Mouse (Mus musculus): Measurements from ENCODE around the gene Trpm3. TPM values are rescaled to one million over a fixed set of nuclear protein-coding genes. Genes with fewer than 3 reads are reported as not detected.

Trpm3 gene
- polyA plus RNA-seq, 1 experiment from 2014 or later = 3.9 TPM

GRCm38 (mm10) chr19:22300906-22301305, 162.1 kb downstream of the Trpm3 start:
- no peak overlapping the region for H3K9ac ChIP-seq (ENCODE audit: low read depth, low read length)
- H3K36me3 ChIP-seq (ENCODE audit: control insufficient read depth, insufficient read depth, low read length) = no peaks in the 10 kb centered on the region
- H3K4me1 ChIP-seq (ENCODE audit: control insufficient read depth, insufficient read depth, low read length) = no peaks in the 10 kb centered on the region
- 58% methylated on average over 2 of the region's 2 CpGs for WGBS
- H3K27me3 ChIP-seq (ENCODE audit: control insufficient read depth, insufficient read depth, low read length) = no peaks in the 10 kb centered on the region
- H3K27ac ChIP-seq (ENCODE audit: low read depth, low read length) = no peak overlapping the region
- no peak overlapping the region for H3K4me2 ChIP-seq (replicated peaks; ENCODE audit: low read depth, low read length)
- ATAC-seq (ENCODE audit: low FRiP score, low TSS enrichment) = no peak
- H3K4me3 ChIP-seq (ENCODE audit: low read length) = no peak overlapping the region
- no peaks in the 10 kb centered on the region for H3K9me3 ChIP-seq (ENCODE audit: control insufficient read depth, low read length)

GRCm38 (mm10) chr19:22303021-22303951, 164.4 kb downstream of the Trpm3 start:
- Histone ChIP-seq H3K36me3 (ENCODE audit: control insufficient read depth, insufficient read depth, low read length) (no peaks in the 10 kb centered on the region), H3K4me1 (ENCODE audit: control insufficient read depth, insufficient read depth, low read length) (no peaks in the 10 kb centered on the region), H3K9me3 (ENCODE audit: control insufficient read depth, low read length) (no peaks in the 10 kb centered on the region), H3K27me3 (ENCODE audit: control insufficient read depth, insufficient read depth, low read length) (no peaks in the 10 kb centered on the region), H3K27ac (ENCODE audit: low read depth, low read length) (no peak overlapping the region), H3K9ac (ENCODE audit: low read depth, low read length) (no peak overlapping the region), H3K4me3 (ENCODE audit: low read length) (no peak overlapping the region), H3K4me2 (replicated peaks; ENCODE audit: low read depth, low read length) (no peak overlapping the region; the same call in 1 of the 2 replicates)
- ATAC-seq (ENCODE audit: low FRiP score, low TSS enrichment) = peak; percentile 20; the same call in 1 of the 2 replicates
- WGBS = 28% methylated on average over 17 of the region's 17 CpGs

DNA sequence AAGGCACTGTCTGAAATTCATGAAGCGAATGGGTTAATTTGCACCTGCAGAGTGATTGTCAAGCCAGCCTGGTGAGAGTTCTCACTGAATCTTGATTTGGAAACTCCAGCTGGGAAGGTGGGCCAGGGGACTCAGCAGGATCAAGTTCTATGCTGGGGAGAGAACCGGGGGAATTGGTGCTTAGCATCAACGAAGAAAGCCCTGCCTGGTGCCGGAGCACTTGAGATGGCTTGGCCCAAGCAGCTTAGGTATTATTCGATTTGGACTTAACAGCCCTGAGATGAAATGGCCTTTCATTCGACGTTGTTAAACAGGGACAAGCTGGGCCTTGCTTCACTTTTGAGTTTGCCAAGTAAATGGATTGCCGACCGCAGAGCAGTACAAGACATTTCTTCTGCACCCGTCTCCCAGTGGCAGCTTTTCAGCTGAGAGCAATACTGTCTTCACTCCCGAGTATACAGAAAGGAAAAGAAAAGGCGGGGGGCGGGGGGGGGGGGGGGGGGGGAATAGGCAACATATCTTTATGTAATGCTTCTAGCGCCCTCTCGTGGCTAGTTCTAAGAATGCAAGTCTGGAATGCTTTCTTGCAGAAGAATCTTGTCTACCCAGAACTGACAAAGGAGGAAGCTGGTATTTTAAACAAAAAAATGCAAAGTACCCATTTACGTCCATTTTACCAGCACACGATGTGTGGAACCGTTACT, 165.3 kb downstream of the Trpm3 start:
- no peaks in the 10 kb centered on the region for H3K27me3 ChIP-seq (ENCODE audit: control insufficient read depth, insufficient read depth, low read length)
- H3K36me3 ChIP-seq (ENCODE audit: control insufficient read depth, insufficient read depth, low read length) = no peaks in the 10 kb centered on the region
- H3K4me3 ChIP-seq (ENCODE audit: low read length) = peak overlapping the region; percentile 17; the same call in 1 of the 2 replicates
- H3K4me1 ChIP-seq (ENCODE audit: control insufficient read depth, insufficient read depth, low read length) = no peaks in the 10 kb centered on the region
- ATAC-seq (ENCODE audit: low FRiP score, low TSS enrichment) = peak; percentile 55
- no peaks in the 10 kb centered on the region for H3K9me3 ChIP-seq (ENCODE audit: control insufficient read depth, low read length)
- peak overlapping the region; percentile 46 for H3K4me2 ChIP-seq (replicated peaks; ENCODE audit: low read depth, low read length)
- H3K9ac ChIP-seq (ENCODE audit: low read depth, low read length) = no peak overlapping the region
- 1% methylated on average over 16 of the region's 18 CpGs for WGBS
- no peak overlapping the region for H3K27ac ChIP-seq (ENCODE audit: low read depth, low read length)

GRCm38 (mm10) chr19:22308081-22308480, 169.2 kb downstream of the Trpm3 start:
- no peak overlapping the region for H3K4me3 ChIP-seq (ENCODE audit: low read length)
- no peaks in the 10 kb centered on the region for H3K9me3 ChIP-seq (ENCODE audit: control insufficient read depth, low read length)
- no peak overlapping the region for H3K27ac ChIP-seq (ENCODE audit: low read depth, low read length)
- no peak overlapping the region for H3K9ac ChIP-seq (ENCODE audit: low read depth, low read length)
- 90% methylated on average over 2 of the region's 2 CpGs for WGBS
- no peaks in the 10 kb centered on the region for H3K27me3 ChIP-seq (ENCODE audit: control insufficient read depth, insufficient read depth, low read length)
- no peaks in the 10 kb centered on the region for H3K36me3 ChIP-seq (ENCODE audit: control insufficient read depth, insufficient read depth, low read length)
- ATAC-seq (ENCODE audit: low FRiP score, low TSS enrichment) = no peak
- H3K4me2 ChIP-seq (replicated peaks; ENCODE audit: low read depth, low read length) = no peak overlapping the region
- no peaks in the 10 kb centered on the region for H3K4me1 ChIP-seq (ENCODE audit: control insufficient read depth, insufficient read depth, low read length)

DNA sequence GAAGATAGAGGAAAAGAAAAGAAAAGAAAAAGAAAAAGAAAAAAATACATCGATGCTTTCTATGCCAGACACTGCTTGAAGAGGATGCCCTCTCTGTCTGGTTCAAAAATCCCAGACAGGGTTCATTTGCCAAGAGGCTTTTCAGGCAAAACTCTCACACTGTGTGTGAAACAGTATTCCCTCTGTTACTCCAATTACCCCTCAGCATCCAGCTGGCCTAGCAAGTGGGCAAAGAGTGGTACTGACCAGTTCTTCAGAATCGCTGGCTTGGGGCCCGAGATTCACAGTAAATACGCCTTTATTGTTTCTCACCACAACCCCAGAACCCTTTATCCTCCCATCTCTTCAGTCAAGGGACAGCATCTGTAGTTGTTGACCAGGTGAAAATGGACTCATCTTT, 178.5 kb downstream of the Trpm3 start:
- Histone ChIP-seq H3K4me3 (ENCODE audit: low read length) (no peak overlapping the region), H3K36me3 (ENCODE audit: control insufficient read depth, insufficient read depth, low read length) (no peaks in the 10 kb centered on the region), H3K9me3 (ENCODE audit: control insufficient read depth, low read length) (no peaks in the 10 kb centered on the region), H3K4me2 (replicated peaks; ENCODE audit: low read depth, low read length) (no peak overlapping the region), H3K9ac (ENCODE audit: low read depth, low read length) (no peak overlapping the region), H3K4me1 (ENCODE audit: control insufficient read depth, insufficient read depth, low read length) (no peaks in the 10 kb centered on the region), H3K27me3 (ENCODE audit: control insufficient read depth, insufficient read depth, low read length) (no peaks in the 10 kb centered on the region), H3K27ac (ENCODE audit: low read depth, low read length) (no peak overlapping the region)
- WGBS = 89% methylated on average over 4 of the region's 4 CpGs
- ATAC-seq (ENCODE audit: low FRiP score, low TSS enrichment) = no peak

DNA sequence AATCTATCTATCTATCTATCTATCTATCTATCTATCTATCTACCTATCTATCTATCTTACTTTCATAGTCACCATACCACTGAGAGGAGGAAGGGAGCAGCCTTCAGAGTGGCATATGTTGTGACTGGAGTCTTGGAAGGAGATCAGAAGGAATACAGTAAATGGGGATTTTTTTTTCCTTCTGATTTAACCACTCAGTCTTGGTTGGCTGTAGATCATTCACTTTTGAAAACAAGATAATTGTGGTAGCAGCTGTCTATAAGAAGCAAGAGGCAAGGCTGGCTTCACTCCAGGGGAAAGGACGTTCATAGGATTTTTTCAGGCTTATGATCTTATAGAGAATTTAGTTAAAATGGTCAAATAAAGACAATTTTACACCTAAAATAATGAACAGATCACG, 188.0 kb downstream of the Trpm3 start:
- Histone ChIP-seq H3K4me3 (ENCODE audit: low read length) (no peak overlapping the region), H3K9me3 (ENCODE audit: control insufficient read depth, low read length) (no peaks in the 10 kb centered on the region), H3K27ac (ENCODE audit: low read depth, low read length) (no peak overlapping the region), H3K36me3 (ENCODE audit: control insufficient read depth, insufficient read depth, low read length) (no peaks in the 10 kb centered on the region), H3K9ac (ENCODE audit: low read depth, low read length) (no peak overlapping the region), H3K4me2 (replicated peaks; ENCODE audit: low read depth, low read length) (no peak overlapping the region), H3K4me1 (ENCODE audit: control insufficient read depth, insufficient read depth, low read length) (no peaks in the 10 kb centered on the region), H3K27me3 (ENCODE audit: control insufficient read depth, insufficient read depth, low read length) (no peaks in the 10 kb centered on the region)
- WGBS = 60% methylated on average over 2 of the region's 2 CpGs
- no peak for ATAC-seq (ENCODE audit: low FRiP score, low TSS enrichment)

- Histone ChIP-seq H3K9me3 (ENCODE audit: control insufficient read depth, low read length) (no peaks in the 10 kb centered on the region), H3K27ac (ENCODE audit: low read depth, low read length) (no peak overlapping the region), H3K4me1 (ENCODE audit: control insufficient read depth, insufficient read depth, low read length) (no peaks in the 10 kb centered on the region), H3K4me3 (ENCODE audit: low read length) (no peak overlapping the region), H3K36me3 (ENCODE audit: control insufficient read depth, insufficient read depth, low read length) (no peaks in the 10 kb centered on the region), H3K4me2 (replicated peaks; ENCODE audit: low read depth, low read length) (no peak overlapping the region), H3K9ac (ENCODE audit: low read depth, low read length) (no peak overlapping the region), H3K27me3 (ENCODE audit: control insufficient read depth, insufficient read depth, low read length) (no peaks in the 10 kb centered on the region)
- ATAC-seq (ENCODE audit: low FRiP score, low TSS enrichment) = no peak
- WGBS = 53% methylated on average over 5 of the region's 5 CpGs
Measured at GRCm38 (mm10) chr19:22327226-22327625, 188.4 kb downstream of the Trpm3 start.

GRCm38 (mm10) chr19:22336278-22336677, 197.4 kb downstream of the Trpm3 start:
- Histone ChIP-seq H3K9me3 (ENCODE audit: control insufficient read depth, low read length) (no peaks in the 10 kb centered on the region), H3K27ac (ENCODE audit: low read depth, low read length) (no peak overlapping the region), H3K4me1 (ENCODE audit: control insufficient read depth, insufficient read depth, low read length) (no peaks in the 10 kb centered on the region), H3K4me2 (replicated peaks; ENCODE audit: low read depth, low read length) (no peak overlapping the region), H3K36me3 (ENCODE audit: control insufficient read depth, insufficient read depth, low read length) (no peaks in the 10 kb centered on the region), H3K4me3 (ENCODE audit: low read length) (no peak overlapping the region), H3K9ac (ENCODE audit: low read depth, low read length) (no peak overlapping the region), H3K27me3 (ENCODE audit: control insufficient read depth, insufficient read depth, low read length) (no peaks in the 10 kb centered on the region)
- WGBS = 85% methylated on average over 3 of the region's 3 CpGs
- ATAC-seq (ENCODE audit: low FRiP score, low TSS enrichment) = no peak

GRCm38 (mm10) chr19:22337468-22337867, 198.6 kb downstream of the Trpm3 start:
- H3K36me3 ChIP-seq (ENCODE audit: control insufficient read depth, insufficient read depth, low read length) = no peaks in the 10 kb centered on the region
- H3K4me2 ChIP-seq (replicated peaks; ENCODE audit: low read depth, low read length) = no peak overlapping the region
- no peak overlapping the region for H3K4me3 ChIP-seq (ENCODE audit: low read length)
- WGBS = 14% methylated on average over 5 of the region's 5 CpGs
- H3K27me3 ChIP-seq (ENCODE audit: control insufficient read depth, insufficient read depth, low read length) = no peaks in the 10 kb centered on the region
- no peaks in the 10 kb centered on the region for H3K4me1 ChIP-seq (ENCODE audit: control insufficient read depth, insufficient read depth, low read length)
- no peaks in the 10 kb centered on the region for H3K9me3 ChIP-seq (ENCODE audit: control insufficient read depth, low read length)
- ATAC-seq (ENCODE audit: low FRiP score, low TSS enrichment) = peak; percentile 55; the same call in 1 of the 2 replicates
- no peak overlapping the region for H3K27ac ChIP-seq (ENCODE audit: low read depth, low read length)
- no peak overlapping the region for H3K9ac ChIP-seq (ENCODE audit: low read depth, low read length)

Measured in kidney, embryonic 14.5 days (tissue).